Mouse (Mus musculus) limb, embryonic 13.5 days (tissue): ENCODE results near the gene Atp6v1g2. TPM values are rescaled to one million over a fixed set of nuclear protein-coding genes. Genes with fewer than 3 reads are reported as not detected.
A peak's percentile ranks its signal among the peaks of the same experiment; 100 is the strongest.

ENCODE experiments used
- ATAC-seq: fragments of 200-750 bp; cut with Nextera tagmentation; 2 replicates; pipeline ENCODE4 v1.8.0; 2017; ENCODE audit warnings: low read depth, moderate number of reproducible peaks, moderate TSS enrichment; ENCODE audit not compliant: low FRiP score
- H3K27ac ChIP-seq: fragments of 300-500 bp; sonication (generic); 2 replicates; pipeline ENCODE4 v1.5.1; 2015; ENCODE audit warnings: inconsistent platforms, mild to moderate bottlenecking, moderate library complexity
- H3K27me3 ChIP-seq: fragments of 300-500 bp; sonication (generic); 2 replicates; pipeline ENCODE4 v1.6.1; 2015; ENCODE audit warnings: mild to moderate bottlenecking, inconsistent platforms
- H3K36me3 ChIP-seq: fragments of 300-500 bp; sonication (generic); 2 replicates; pipeline ENCODE4 v1.6.1; 2015; ENCODE audit warnings: inconsistent platforms, mild to moderate bottlenecking, moderate library complexity
- H3K4me1 ChIP-seq: fragments of 300-500 bp; sonication (generic); 2 replicates; pipeline ENCODE4 v1.6.1; 2015; ENCODE audit warnings: inconsistent platforms
- H3K4me2 ChIP-seq: fragments of 300-500 bp; sonication (generic); replicated peaks from 2 replicates; pipeline ENCODE4 v1.6.1; 2015; ENCODE audit warnings: inconsistent platforms, mild to moderate bottlenecking, moderate library complexity
- H3K4me3 ChIP-seq: fragments of 300-500 bp; sonication (generic); 2 replicates; pipeline ENCODE4 v1.5.1; 2015; ENCODE audit warnings: moderate library complexity, mild to moderate bottlenecking, inconsistent platforms
- H3K9ac ChIP-seq: fragments of 300-500 bp; sonication (generic); 2 replicates; pipeline ENCODE4 v1.6.1; 2015; ENCODE audit warnings: mild to moderate bottlenecking, inconsistent platforms
- H3K9me3 ChIP-seq: fragments of 300-500 bp; sonication (generic); 2 replicates; pipeline ENCODE4 v1.6.1; 2016; ENCODE audit warnings: inconsistent platforms
- WGBS: fragments of 180-500 bp; shearing (Covaris S2); methylation state at CpG from one replicate; pipeline ENCODE4 v1.1.7; 2015; 5-methylcytosine and 5-hydroxymethylcytosine counted together
- polyA plus RNA-seq: library from polyadenylated mRNA; unstranded; fragments of >200 nt; fragmentation: Nextera tagmentation; extraction: Ambion mirVana; gene quantifications from 2 replicates; pipeline ENCODE4 v1.2.1, GENCODE M21; 2015

Atp6v1g2 gene
- polyA plus RNA-seq, 1 experiment from 2014 or later, result 4.2 TPM

- H3K4me2 ChIP-seq, result no peak overlapping the region
- H3K9me3 ChIP-seq, result no peaks in the 10 kb centered on the region
- peaks cover 56% of the 10 kb centered on the region for H3K27me3 ChIP-seq
- 54% methylated on average over 10 of the region's 10 CpGs for WGBS
- no peak overlapping the region for H3K4me3 ChIP-seq
- H3K36me3 ChIP-seq, result no peaks in the 10 kb centered on the region
- no peaks in the 10 kb centered on the region for H3K4me1 ChIP-seq
- no peak overlapping the region for H3K27ac ChIP-seq
- H3K9ac ChIP-seq, result 0 out of 2 replicates have a peak overlapping the region, but pooled peaks have one; percentile 13
- ATAC-seq, result no peak
Measured at GRCm38 (mm10) chr17:35205380-35205769, 28.1 kb upstream of the Atp6v1g2 start.

GRCm38 (mm10) chr17:35209785-35210535, 23.5 kb upstream of the Atp6v1g2 start:
- H3K36me3 ChIP-seq, result no peaks in the 10 kb centered on the region
- WGBS, result 82% methylated on average over 12 of the region's 12 CpGs
- H3K9ac ChIP-seq, result no peak overlapping the region
- peaks cover 11% of the 10 kb centered on the region for H3K27me3 ChIP-seq
- no peak overlapping the region for H3K4me2 ChIP-seq
- H3K27ac ChIP-seq, result no peak overlapping the region
- H3K9me3 ChIP-seq, result no peaks in the 10 kb centered on the region
- no peak overlapping the region for H3K4me3 ChIP-seq
- no peak for ATAC-seq
- H3K4me1 ChIP-seq, result no peaks in the 10 kb centered on the region

GRCm38 (mm10) chr17:35210593-35210992, 22.9 kb upstream of the Atp6v1g2 start:
- no peak for ATAC-seq
- Histone ChIP-seq H3K4me2 (no peak overlapping the region), H3K9me3 (no peaks in the 10 kb centered on the region), H3K4me1 (no peaks in the 10 kb centered on the region), H3K36me3 (no peaks in the 10 kb centered on the region), H3K9ac (no peak overlapping the region), H3K27ac (no peak overlapping the region), H3K27me3 (0 out of 2 replicates have a peak, but pooled peaks cover 5% of the 10 kb centered on the region), H3K4me3 (no peak overlapping the region)
- WGBS, result 57% methylated on average over 3 of the region's 3 CpGs

- 86% methylated on average over 5 of the region's 5 CpGs for WGBS
- no peak for ATAC-seq
Measured at GRCm38 (mm10) chr17:35213071-35213470, 20.4 kb upstream of the Atp6v1g2 start.

GRCm38 (mm10) chr17:35218516-35219193, 14.8 kb upstream of the Atp6v1g2 start:
- peaks cover 39% of the 10 kb centered on the region for H3K36me3 ChIP-seq
- H3K27ac ChIP-seq, result no peak overlapping the region
- no peaks in the 10 kb centered on the region for H3K4me1 ChIP-seq
- H3K4me2 ChIP-seq, result no peak overlapping the region
- H3K27me3 ChIP-seq, result no peaks in the 10 kb centered on the region
- H3K9ac ChIP-seq, result no peak overlapping the region
- ATAC-seq, result no peak
- no peaks in the 10 kb centered on the region for H3K9me3 ChIP-seq
- 82% methylated on average over 18 of the region's 18 CpGs for whole genome bisulfite sequencing
- no peak overlapping the region for H3K4me3 ChIP-seq

More at GRCm38 (mm10) chr17:35213071-35213470, 20.4 kb upstream of the Atp6v1g2 start:
- Histone ChIP-seq H3K4me3 (no peak overlapping the region), H3K9ac (no peak overlapping the region), H3K27me3 (no peaks in the 10 kb centered on the region), H3K9me3 (no peaks in the 10 kb centered on the region), H3K36me3 (no peaks in the 10 kb centered on the region), H3K4me2 (no peak overlapping the region), H3K4me1 (no peaks in the 10 kb centered on the region), H3K27ac (no peak overlapping the region)

- Histone ChIP-seq H3K4me3 (no peak overlapping the region), H3K4me1 (no peaks in the 10 kb centered on the region), H3K9ac (no peak overlapping the region), H3K9me3 (no peaks in the 10 kb centered on the region), H3K27ac (no peak overlapping the region), H3K36me3 (peaks cover 39% of the 10 kb centered on the region), H3K27me3 (no peaks in the 10 kb centered on the region), H3K4me2 (no peak overlapping the region)
- WGBS, result 88% methylated on average over 6 of the region's 6 CpGs
- ATAC-seq, result no peak
Measured at GRCm38 (mm10) chr17:35219601-35220041, 13.8 kb upstream of the Atp6v1g2 start.

- H3K36me3 ChIP-seq, result peaks cover 46% of the 10 kb centered on the region
- 0 out of 2 replicates have a peak within 1 kb of the TSS, but pooled peaks have one; percentile 19 for H3K9ac ChIP-seq
- H3K27ac ChIP-seq, result no peak within 1 kb of the TSS
- WGBS, result 85% methylated on average over 28 of the region's 28 CpGs
- H3K4me2 ChIP-seq, result no peak within 1 kb of the TSS
- no peaks in the 10 kb centered on the region for H3K4me1 ChIP-seq
- H3K27me3 ChIP-seq, result no peaks in the 10 kb centered on the region
- H3K9me3 ChIP-seq, result no peaks in the 10 kb centered on the region
- no peak within 1 kb of the TSS for H3K4me3 ChIP-seq
- ATAC-seq, result no peak
Measured at GRCm38 (mm10) chr17:35220156-35220952, 13.1 kb upstream of the Atp6v1g2 start, which contains the start of gene Gm16181. TSS of gene Gm16181 (plus strand) at chr17:35220834.

- no peak for ATAC-seq
- Histone ChIP-seq H3K27ac (0 out of 2 replicates have a peak overlapping the region, but pooled peaks have one; percentile 28), H3K9me3 (no peaks in the 10 kb centered on the region), H3K4me3 (no peak overlapping the region), H3K27me3 (no peaks in the 10 kb centered on the region), H3K4me1 (no peaks in the 10 kb centered on the region), H3K4me2 (no peak overlapping the region), H3K36me3 (peaks cover 58% of the 10 kb centered on the region), H3K9ac (no peak overlapping the region; the same call in 1 of the 2 replicates)
- WGBS, result 69% methylated on average over 6 of the region's 6 CpGs
Measured at GRCm38 (mm10) chr17:35222299-35222698, 11.2 kb upstream of the Atp6v1g2 start.

- Histone ChIP-seq H3K27ac (no peak overlapping the region), H3K9me3 (no peaks in the 10 kb centered on the region), H3K4me2 (no peak overlapping the region), H3K9ac (no peak overlapping the region), H3K4me1 (no peaks in the 10 kb centered on the region), H3K27me3 (no peaks in the 10 kb centered on the region), H3K4me3 (no peak overlapping the region), H3K36me3 (peaks cover 71% of the 10 kb centered on the region)
- 94% methylated on average over 4 of the region's 4 CpGs for WGBS
- no peak for ATAC-seq
Measured at GRCm38 (mm10) chr17:35224641-35225040, 8.8 kb upstream of the Atp6v1g2 start.

- H3K4me3 ChIP-seq, result no peak overlapping the region
- no peaks in the 10 kb centered on the region for H3K27me3 ChIP-seq
- no peaks in the 10 kb centered on the region for H3K9me3 ChIP-seq
- no peak for ATAC-seq
- H3K9ac ChIP-seq, result no peak overlapping the region
- H3K4me1 ChIP-seq, result no peaks in the 10 kb centered on the region
- no peak overlapping the region for H3K4me2 ChIP-seq
- H3K36me3 ChIP-seq, result peaks cover 70% of the 10 kb centered on the region
- H3K27ac ChIP-seq, result no peak overlapping the region
- 87% methylated on average over 5 of the region's 5 CpGs for WGBS
Measured at GRCm38 (mm10) chr17:35225456-35225855, 8.0 kb upstream of the Atp6v1g2 start.

- Histone ChIP-seq H3K36me3 (peaks cover 72% of the 10 kb centered on the region), H3K9me3 (no peaks in the 10 kb centered on the region), H3K4me3 (no peak overlapping the region), H3K9ac (no peak overlapping the region), H3K4me2 (no peak overlapping the region), H3K27me3 (no peaks in the 10 kb centered on the region), H3K27ac (no peak overlapping the region), H3K4me1 (peaks cover under 1% of the 10 kb centered on the region; the same call in 1 of the 2 replicates)
- 89% methylated on average over 14 of the region's 14 CpGs for WGBS
- ATAC-seq, result no peak
Measured at GRCm38 (mm10) chr17:35226561-35227046, 6.9 kb upstream of the Atp6v1g2 start.
